Mouse (Mus musculus) brain, adult 2 months (tissue): ENCODE results near the gene Rab8b.

ENCODE experiments used
- DNase-seq: peaks from one replicate; pipeline ENCODE4 v3.0.0; 2011; ENCODE audit warnings: low read depth, low spot score

The Rab8b gene

DNA sequence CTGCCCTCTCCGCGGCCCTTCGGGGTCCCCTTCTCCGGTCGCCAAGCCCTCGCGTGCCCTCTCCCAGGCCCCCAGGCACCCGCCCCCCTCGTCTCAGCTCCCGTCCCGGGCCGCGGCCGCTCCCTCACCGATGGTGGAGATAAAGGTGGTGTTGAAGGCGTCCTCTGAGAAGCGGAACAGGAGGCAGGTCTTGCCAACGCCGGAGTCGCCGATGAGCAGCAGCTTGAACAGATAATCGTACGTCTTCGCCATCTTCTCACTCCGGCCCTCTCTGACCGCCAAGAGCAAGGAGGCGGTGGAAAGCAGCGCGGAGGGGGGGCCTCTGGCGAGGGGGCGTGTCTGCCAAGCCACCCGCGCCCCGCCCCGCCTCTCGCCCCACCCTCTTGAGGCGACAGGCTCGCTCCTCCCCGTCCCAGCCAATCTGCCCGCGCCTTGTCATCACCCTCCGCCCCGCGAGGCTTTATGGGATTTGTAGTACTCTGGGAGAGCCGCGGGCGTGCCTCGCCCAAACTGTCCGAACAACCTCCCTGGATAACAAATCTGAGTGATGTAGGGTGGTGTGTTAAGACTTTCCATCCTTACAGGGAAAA lies at the start of gene Rab8b:
Gene Rab8b, minus strand, starts transcription at position 306 of the 590 bp plus-strand sequence.
- DNase-seq: peak; percentile 99

DNA sequence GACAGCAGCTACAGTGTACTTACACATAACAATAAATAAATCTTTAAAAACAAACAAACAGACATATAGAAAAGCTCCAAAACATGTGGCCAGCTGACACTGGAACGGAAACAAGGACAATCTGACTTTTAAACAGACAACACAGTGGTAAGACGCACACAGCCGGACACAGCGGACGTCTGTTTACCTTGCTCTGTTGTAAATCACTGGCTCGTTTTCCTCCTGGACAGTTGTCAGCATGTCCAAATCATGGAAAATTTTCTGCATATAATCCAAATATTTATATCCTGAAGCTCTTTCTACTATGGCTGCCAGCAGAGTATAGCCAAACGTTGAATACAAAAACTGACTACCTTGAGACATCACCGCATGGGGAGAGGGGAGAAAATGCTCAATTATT lies 48.0 kb upstream of the Rab8b start:
- DNase-seq: no peak

DNA sequence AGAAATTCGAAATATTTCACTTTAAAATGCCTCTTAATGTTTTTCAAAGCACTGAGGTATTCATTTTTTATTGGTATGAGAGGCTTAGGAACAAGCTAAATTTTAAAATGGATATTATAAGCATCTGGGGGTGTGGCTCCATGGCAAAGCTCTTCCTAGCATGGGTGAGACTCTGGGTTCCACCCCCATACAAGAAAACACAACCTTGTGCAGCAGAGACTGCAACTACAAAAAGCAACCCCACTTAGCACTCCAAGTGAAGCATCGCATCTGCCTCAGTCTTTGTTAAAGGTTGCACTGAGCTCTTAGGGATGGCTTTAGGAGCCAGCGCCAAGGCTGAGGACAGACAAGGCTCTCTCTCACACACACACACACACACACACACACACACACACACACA lies 42.0 kb upstream of the Rab8b start:
- peak; percentile 58 for DNase-seq

DNA sequence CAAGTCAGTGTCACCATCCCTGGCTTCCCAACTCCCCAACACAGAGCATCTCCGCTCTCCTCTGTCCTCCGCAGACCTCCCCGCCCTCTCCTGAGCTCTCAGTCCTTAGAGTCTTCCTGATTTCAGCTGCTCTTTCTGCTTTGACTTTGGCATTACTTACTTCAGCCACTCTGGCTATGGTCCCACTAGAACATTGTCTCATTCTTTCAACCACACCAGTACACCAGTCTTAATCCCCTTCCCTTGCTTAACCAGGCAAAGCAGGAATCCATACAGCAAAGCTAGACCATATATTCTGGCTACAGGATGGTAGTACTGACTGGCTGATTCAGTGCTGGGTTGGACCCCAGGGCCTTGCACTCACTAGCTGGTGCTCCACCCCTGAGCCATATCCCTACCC lies 38.0 kb upstream of the Rab8b start:
- DNase-seq: no peak

DNA sequence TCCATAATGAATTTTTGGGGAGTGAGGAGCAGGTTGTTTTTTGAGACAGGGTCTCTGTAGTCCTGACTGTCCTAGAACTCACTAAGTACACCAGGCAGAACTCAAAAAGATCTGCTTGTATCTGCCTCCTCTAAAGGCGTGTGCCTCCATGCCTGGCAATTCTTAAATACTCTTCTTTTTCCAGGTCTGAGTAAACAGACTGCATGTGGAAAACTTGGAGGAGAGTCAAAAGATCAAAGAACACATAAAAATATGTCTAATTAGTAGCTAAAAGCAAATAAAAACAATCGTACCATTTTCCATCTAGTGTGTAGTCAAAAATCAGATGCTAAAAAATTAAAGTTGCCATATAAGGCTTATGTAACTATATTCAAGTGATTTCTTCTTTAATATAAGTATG lies 33.4 kb upstream of the Rab8b start:
- no peak for DNase-seq

DNA sequence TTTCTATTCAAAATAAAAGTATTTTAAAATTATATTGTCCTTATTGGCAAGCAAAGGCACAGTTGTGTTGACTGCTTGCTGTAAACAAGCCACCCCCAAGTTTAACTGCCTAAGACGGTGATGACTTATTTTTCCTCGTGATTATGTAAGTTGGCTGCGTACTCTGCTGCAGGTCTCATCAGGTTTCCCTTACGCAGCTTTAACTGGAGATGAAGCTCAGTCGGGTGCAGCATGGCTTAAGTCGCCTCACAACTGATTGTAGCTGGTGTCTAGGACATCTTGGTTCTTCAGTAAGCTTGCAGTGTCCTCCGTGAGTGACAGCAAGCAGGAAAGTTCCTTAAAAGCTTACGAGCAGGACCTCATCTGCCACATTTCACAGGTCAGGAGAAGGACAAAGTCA lies 32.8 kb upstream of the Rab8b start:
- no peak for DNase-seq

DNA sequence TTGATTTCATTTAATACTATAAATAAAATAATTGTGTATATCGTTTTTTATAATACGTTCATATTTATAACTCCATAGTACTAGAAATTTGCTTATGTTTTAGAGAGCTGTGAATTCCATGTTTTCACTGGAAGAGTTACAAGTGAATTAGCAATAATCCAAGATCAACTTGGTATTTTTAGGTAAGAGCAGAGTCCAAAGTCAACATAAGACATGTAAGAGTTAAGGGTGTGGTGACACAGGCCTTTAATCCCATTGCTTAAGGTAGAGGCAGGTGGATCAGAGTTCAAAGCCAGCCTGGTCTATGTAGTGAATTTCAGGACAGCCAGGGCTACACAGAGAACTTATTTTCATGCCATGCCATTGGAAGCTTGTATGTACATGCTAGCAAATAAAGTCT lies 29.0 kb upstream of the Rab8b start:
- DNase-seq: no peak

DNA sequence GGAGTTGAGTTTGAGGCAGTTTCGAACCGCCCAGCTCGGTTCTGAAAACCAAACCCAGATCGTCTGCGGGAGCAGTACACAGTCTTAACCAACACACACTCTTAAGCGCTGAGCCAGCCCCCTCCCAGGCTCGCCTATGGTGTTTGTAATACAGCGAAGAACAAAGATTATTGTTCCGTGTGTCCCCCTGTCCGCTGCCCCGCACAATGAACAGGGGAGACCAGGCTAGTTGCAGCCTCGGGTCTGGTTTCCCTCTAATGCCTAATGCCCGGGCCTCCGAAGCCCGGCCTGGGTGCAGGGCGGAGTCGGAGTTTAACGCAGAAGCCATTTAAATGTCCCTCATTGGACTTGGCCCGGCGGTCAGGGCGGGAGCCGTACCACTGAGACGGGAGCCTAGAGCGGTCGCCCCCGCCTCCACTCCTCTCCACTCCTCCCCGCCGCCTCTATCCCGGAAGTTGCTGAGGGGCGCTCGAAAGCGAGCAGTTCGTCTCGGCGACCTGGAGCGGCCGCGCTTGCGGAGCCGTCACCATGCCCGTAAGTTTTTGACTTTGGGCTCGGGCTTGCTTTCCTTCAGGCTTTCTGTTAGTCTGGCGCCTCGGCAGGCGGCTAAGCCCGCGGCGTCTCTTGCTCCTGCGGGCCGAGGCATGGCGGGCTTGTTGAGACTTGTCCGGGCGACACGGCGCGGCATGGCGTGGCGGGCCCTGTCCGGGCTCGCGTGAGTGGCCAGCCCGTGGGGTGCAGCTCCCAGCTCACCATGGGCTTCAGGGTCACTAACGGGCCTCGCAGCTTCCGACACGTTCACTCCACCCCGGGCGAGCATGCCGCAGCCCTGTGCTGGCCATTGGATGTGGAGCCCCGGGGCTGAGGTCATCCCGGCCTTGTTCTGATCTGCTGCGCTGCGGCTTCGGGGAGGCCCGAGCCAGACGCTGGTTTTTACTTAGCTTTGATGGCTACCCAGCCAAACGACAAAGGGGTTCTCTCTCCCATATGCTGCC lies 26.5 kb upstream of the Rab8b start, which contains the start of gene Rps27l:
Gene Rps27l, plus strand, starts transcription at position 440 of the 995 bp plus-strand sequence.
- DNase-seq: peak; percentile 97

DNA sequence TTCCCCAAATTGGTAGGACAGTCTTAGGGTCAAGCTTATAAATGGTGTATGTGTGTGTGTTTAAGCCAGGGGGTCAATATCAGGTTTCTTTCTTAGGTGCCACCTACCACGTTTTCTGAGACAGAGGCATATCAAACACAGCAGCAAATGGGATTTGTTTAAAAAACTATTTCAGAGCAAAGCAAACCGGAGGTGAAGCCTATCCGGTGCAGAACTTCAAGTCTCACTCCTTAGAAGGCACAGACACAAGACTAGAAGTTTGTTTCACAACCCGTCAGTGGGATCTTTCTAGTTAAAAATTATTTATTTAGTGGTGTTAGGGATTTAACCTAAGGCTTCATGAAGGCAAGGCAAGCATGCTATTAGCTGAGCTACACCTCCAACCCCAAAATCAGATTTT lies 25.7 kb upstream of the Rab8b start:
- DNase-seq: no peak

DNA sequence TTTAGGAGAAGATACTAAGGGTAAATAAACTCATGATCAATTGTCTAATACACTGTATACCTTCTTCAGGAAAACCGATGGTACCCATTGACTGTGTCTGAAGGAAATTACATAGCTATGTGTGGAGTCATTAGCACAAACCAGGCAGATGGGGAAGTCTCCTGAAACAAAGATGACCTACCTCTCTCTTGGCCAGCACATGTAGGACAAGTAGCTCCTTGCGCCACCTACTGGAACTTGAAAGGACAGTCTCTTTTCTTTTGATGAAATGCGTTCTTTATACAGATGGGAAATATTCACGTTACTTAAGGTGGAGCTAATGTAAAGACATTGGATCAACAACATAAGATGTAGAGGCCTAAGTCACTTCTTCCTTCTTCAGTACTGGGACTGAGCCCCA lies 19.3 kb upstream of the Rab8b start:
- DNase-seq: peak; percentile 92

DNA sequence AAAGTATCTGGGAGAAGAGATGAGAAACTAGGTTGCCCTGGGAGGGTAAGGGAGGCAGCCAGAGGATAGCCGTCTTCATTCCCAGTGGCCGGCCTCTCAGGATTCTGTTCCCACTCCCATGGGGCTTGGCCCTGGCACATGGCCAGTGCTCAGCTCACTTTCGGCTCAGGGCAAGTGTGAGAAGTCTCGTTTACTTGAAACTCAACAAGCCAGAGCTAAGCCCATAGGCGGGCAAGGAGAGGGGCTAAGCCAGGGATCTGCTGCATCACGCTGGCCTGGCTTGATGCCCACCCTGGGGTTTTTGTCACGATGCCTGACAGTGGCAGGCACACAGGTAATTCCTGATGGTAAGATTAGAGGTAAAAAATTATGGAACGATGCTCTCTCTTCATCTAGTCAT lies 18.0 kb upstream of the Rab8b start:
- DNase-seq: no peak

DNA sequence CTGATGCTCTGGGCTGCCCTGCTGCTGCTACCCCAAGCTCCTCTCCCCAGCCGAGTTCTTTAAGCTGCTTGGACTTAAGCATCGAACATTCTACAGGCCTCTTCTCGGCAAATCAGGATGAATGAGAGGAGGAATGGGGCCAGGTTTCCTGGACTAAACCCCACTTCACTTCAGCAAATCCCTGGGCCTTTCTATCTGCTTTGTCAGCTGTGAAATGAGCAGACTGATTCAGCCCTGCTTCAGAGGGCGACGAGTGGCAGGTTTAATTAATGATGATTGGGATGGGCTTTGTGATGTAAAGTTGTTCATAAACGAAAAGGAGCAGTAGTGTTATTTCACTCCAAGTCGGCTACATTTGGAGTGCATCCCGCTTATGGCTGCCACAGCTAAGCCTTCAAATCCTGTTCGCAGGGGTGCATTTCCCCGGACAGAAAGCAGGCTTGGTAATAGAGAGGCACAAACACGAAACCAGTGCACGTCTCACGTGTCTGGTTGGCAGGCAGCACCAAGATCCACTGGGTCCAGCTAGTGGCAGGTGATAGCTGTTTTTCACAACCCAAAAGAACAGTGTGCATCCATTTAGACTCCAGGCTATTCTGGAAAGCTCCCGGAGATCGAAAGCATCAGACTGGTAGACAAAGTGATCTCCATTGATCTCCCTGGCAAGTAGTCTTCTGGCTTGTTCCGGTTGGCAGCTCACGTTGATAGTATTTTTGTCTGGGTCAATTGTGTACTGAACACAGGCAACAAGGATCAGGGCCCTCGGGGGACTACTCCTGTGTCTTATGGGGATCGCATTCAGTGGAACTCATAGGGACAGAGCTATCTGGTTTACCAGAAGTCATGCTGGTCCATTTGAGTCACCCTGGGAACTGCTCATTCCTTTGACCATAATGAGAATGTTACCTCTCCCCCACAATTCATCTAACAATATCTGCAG lies 14.7 kb upstream of the Rab8b start:
- DNase-seq: no peak

DNA sequence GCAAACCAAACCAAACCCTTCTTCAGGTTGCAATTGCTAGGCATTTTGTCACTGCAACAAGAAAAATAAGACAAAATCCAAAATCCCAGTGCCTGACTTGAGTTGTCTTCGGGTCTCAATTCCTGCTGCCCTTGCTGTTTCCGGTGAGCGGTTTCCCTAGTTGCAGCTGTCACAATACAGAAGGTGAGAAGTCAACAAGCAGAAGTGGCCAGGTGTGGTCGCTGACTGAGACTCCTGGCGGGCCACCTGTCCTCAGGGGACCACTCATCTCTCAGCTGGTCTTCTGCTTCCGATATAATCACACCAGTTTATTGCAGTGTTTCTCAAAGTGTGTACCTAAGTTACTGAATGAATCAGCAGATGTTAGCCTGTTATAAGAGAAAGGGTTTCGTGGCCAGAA lies 10.9 kb upstream of the Rab8b start:
- no peak for DNase-seq

DNA sequence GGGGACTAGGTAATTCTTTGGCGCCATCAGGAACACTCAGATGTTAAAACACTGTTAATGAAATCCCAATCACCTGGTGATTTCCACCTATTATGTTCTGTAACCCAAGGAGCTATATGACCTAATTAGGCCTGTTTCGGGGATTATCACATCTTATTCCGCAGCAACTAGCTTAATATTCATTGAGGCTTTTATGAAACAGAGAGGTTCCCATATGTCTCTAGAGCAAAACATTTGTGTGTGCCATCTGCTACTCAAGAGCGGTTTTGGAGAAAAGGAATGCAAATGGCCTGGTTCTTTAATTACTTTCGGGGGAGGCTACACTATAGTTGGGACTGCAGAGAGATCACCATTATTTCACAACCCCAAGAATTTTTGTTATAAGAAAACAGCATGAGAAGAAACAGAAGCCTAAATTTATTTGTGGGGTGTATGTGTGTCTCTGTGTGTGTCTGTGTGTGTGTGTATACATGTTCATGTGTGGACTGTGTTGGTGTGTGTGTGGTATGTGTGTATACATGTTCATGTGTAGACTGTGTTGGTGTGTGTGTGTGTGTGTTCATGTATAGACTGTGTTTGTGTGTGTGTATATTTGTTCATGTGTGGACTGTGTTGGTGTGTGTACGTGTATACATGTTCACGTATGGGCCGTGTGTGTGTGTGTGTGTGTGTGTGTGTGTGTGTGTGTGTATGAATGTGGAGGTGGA lies 8.4 kb upstream of the Rab8b start:
- peak; percentile 91 for DNase-seq

DNA sequence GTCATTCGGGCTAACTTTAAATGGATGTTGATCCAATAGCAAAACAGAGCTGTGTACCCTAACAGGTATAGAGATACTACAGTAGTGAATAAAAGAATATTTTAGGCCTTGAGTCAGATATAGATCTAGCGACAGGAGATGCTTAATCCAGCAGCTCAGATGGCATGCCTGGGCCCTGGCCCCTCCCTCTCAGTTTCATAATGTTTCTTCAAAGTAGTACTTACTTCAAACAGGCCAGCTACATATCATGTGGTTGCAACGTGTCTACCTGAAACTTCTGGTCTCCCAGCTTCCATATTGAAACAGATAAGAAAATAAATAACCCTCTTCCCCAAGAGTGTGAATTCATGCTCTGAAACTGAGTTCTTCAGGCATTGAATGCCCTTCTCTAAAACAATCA lies 6.4 kb upstream of the Rab8b start:
- DNase-seq: no peak

DNA sequence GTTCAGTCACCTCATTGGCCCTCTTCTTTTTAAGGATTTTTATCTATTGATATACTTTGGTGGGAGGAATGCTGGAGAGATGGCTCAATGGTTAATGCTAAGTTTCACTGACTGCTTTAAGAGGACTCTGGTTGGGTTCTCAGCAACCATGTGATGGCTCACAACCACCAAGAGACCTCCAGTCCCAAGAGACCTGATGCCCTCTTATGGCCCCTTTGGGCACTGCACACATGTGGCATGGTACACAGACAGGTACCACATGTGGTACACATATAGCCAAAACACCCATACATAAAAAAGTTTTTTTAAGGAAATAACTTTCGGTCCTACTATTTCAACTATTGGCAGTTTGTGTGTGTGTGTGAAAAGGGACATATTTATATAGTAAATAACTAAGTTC lies 2.6 kb upstream of the Rab8b start:
- no peak for DNase-seq

DNA sequence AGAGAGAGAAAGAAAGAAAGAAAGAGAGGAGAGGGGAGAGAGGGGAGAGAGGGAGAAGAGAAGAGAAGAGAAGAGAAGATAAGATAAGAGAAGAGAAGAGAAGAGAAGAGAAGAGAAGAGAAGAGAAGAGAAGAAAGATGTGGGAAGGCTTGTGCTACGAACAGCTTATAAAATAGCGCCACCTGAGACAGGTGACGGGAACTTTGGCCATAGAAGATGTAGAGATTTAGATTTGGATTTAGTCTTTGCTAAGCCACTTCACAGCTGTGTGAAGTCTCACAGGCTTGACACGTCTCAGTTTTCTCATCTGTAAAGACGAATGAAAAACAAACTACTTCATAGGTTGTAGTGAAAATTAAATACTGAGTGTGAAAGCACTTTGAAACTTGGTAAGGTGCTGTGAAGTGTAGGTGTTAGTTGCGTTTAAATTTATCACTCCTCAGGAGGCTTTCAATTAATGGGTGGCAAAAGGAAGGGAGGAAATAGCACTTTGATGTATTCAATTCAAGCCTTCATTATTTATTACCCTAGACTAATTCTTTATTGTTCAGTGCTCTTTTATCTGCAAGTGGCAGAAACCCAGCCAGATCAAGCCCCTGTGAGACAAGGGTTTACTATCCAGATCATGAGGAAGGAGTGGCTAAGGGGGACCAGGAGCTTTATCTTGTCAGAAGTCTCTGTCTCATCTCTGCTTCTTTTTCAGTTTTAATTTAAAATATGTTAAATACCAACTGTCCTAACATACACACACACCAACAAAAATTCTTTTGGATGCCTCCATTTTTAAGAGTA lies 1.2 kb upstream of the Rab8b start:
- DNase-seq: no peak

DNA sequence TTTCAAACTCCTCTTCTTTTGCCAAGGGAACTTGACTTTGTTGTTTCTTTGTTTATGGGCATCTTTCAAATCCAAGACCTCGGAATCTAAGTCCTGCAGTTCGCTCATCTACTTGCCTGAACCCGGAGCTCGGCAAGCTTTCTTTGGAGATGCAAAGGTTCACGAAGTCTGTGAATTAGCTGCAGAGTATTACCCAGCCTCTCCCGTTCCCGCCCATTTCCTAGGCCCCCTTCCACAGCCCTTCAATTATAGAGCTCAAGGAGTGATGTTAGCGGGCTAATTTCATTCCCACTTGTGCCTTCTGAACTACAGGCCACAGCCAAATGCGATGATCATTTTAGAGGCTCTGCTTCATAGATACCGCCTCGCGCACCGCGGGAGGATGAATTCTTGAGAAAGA lies 494 bp upstream of the Rab8b start:
- no peak for DNase-seq

DNA sequence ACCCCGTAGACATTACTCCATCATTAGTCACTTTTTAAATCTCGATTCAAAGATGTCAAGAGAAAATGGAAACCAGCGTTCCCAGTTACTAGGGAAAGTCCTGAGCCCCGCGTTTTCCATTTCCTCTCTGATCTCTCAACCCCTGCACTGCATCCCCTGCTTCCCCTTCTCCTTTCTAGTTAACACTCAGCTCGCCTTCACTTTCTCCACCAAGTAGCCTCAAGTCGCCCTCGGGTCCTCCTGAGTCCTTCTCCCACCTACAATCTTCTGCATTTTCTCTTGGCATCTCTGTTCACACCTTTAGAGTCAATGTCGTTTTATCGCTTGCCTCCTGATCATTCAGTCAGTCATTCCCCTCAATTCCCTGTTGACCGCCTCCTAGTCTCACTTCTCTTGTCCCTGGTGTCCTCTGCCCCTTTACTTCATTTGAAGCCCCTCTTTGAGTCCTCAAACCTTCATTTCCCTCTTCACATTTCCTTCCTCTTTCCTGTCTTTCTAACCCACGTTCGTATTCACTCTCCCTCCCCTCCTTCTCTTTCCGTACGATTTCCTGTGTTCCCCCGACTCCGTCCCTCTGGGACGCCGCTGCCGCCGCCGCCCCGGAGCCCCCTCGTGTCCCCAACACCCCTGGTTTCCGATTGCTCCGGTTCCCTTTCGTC lies 686 bp downstream of the Rab8b start:
- DNase-seq: no peak

DNA sequence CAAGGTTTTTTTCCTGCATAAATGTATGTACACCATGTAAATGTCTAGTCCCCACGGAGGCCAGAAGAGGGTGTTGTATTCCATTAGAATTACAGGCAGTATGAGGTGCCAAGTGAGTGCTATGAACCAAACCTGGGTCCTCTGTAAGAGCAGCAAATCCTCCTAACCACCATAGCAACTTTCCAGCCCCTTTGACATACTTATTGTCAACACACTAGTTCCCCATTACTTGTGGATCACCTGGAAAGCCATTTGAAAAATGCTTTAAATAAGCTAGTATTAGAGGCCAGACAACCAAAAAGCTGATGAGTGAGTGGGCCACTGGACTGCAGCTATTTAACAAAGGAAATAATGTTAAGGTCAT lies 1.6 kb downstream of the Rab8b start:
- no peak for DNase-seq
